Mouse (Mus musculus): Measurements from ENCODE around the gene Gm10096. TPM values are rescaled to one million over a fixed set of nuclear protein-coding genes. Genes with fewer than 3 reads are reported as not detected.
"Not testable (repeated sequence)": the region's sequence is repeated elsewhere in the genome, so short reads cannot be mapped to it uniquely, and the experiment has no call there.

Gene Gm10096
- not detected in 2 replicates for polyA plus RNA-seq (2012)

DNA sequence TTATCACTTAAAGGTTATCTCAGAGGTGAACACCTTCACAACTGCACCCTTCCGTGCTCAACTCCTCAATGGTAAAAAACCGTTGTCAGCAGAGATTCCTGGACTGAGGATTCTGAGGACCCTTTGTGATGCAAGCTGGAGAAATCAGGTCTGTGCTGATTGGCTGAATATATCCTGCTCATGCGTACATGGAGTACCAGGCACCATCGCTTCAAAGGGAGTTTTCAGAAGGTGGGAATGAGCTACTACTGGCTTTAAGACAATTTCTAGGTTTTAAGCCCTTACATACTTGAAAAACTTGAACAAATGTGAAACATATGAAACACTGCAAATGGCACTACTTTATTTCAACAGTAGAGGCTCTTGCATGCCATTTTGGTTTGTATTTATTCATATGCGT, at the start of gene Gm10096:
TSS of gene Gm10096 (minus strand) at position 101 of the 400 bp plus-strand sequence.
- not testable (repeated sequence) for TF ChIP-seq GATA1 (IDR thresholded peaks at IDR 0.05; ENCODE audit: low read length)

Data from G1E-ER4 (cell line).